Mouse (Mus musculus) limb, embryonic 11.5 days (tissue): ENCODE data around the gene Hemk1. TPM values are rescaled to one million over a fixed set of nuclear protein-coding genes. Genes with fewer than 3 reads are reported as not detected.

ENCODE experiments used
- ATAC-seq: fragments of 200-750 bp; cut with Nextera tagmentation; 2 replicates; pipeline ENCODE4 v1.8.0; 2017; ENCODE audit warnings: low read depth; ENCODE audit not compliant: insufficient number of reproducible peaks, low FRiP score, low TSS enrichment
- DNase-seq: peaks from one replicate; pipeline ENCODE4 v3.0.0-alpha.2; 2015; ENCODE audit warnings: low spot score
- H3K27ac ChIP-seq: fragments of 300-500 bp; sonication (generic); replicated peaks from 2 replicates; pipeline ENCODE4 v1.5.1; 2014; ENCODE audit warnings: low read depth, mild to moderate bottlenecking, low read length
- H3K27me3 ChIP-seq: fragments of 300-500 bp; sonication (generic); 2 replicates; pipeline ENCODE4 v1.6.1; 2014; ENCODE audit warnings: mild to moderate bottlenecking, low read length, mixed read lengths; ENCODE audit not compliant: control insufficient read depth, insufficient read depth
- H3K36me3 ChIP-seq: fragments of 300-500 bp; sonication (generic); 2 replicates; pipeline ENCODE4 v1.6.1; 2014; ENCODE audit warnings: mild to moderate bottlenecking, low read length, moderate library complexity, mixed read lengths; ENCODE audit not compliant: control insufficient read depth, insufficient read depth
- H3K4me1 ChIP-seq: fragments of 300-500 bp; sonication (generic); 2 replicates; pipeline ENCODE4 v1.6.1; 2014; ENCODE audit warnings: low read length, mixed read lengths; ENCODE audit not compliant: control insufficient read depth, insufficient read depth
- H3K4me2 ChIP-seq: fragments of 300-500 bp; sonication (generic); 2 replicates; pipeline ENCODE4 v1.6.1; 2014; ENCODE audit warnings: low read depth, mild to moderate bottlenecking, moderate library complexity; ENCODE audit not compliant: severe bottlenecking
- H3K4me3 ChIP-seq: fragments of 300-500 bp; sonication (generic); 2 replicates; pipeline ENCODE4 v1.5.1; 2014; ENCODE audit warnings: low read depth, low read length
- H3K9ac ChIP-seq: fragments of 300-500 bp; sonication (generic); 2 replicates; pipeline ENCODE4 v1.6.1; 2014; ENCODE audit warnings: mild to moderate bottlenecking, low read length
- H3K9me3 ChIP-seq: fragments of 300-500 bp; sonication (generic); 2 replicates; pipeline ENCODE4 v1.6.1; 2016; ENCODE audit warnings: low read length; ENCODE audit not compliant: control insufficient read depth
- WGBS: fragments of 180-500 bp; shearing (Covaris S2); extraction: QIAGEN DNeasy Blood & Tissue Kit; methylation state at CpG from one replicate; pipeline ENCODE4 v1.1.7; 2014; 5-methylcytosine and 5-hydroxymethylcytosine counted together
- polyA plus RNA-seq: library from polyadenylated mRNA; unstranded; fragments of >200 nt; fragmentation: Nextera tagmentation; extraction: Ambion mirVana; gene quantifications from 2 replicates; pipeline ENCODE4 v1.2.1, GENCODE M21; 2014

Hemk1 gene
- polyA plus RNA-seq, 1 experiment from 2014 or later: 10.0 TPM

DNA sequence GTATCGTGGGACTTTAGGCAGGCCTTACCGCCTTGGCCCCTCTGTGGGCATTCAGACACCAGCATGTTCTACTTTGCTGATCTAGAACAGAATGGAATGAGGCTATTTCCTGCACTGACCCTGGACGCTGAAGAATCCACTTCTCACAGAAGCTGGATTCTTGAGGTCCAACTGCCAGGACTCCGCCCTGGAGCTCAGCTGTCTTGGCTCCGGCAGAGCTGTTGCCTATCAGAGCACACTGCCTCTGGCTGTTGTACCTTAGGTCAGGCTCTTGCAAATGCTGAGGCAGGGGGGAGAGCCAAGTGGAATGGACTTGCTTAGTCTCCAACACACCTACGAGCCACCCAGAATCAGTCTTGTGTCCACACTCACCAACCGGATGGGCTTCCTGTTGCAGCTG, 12.2 kb downstream of the Hemk1 start:
- H3K4me1 ChIP-seq: no peaks in the 10 kb centered on the region
- no peak overlapping the region for H3K4me2 ChIP-seq
- no peak overlapping the region for H3K4me3 ChIP-seq
- H3K9ac ChIP-seq: no peak overlapping the region
- ATAC-seq (no peak), DNase-seq (no peak)
- no peaks in the 10 kb centered on the region for H3K27me3 ChIP-seq
- 90% methylated on average over 7 of the region's 7 CpGs for WGBS
- H3K9me3 ChIP-seq: no peaks in the 10 kb centered on the region
- no peak overlapping the region for H3K27ac ChIP-seq
- no peaks in the 10 kb centered on the region for H3K36me3 ChIP-seq

DNA sequence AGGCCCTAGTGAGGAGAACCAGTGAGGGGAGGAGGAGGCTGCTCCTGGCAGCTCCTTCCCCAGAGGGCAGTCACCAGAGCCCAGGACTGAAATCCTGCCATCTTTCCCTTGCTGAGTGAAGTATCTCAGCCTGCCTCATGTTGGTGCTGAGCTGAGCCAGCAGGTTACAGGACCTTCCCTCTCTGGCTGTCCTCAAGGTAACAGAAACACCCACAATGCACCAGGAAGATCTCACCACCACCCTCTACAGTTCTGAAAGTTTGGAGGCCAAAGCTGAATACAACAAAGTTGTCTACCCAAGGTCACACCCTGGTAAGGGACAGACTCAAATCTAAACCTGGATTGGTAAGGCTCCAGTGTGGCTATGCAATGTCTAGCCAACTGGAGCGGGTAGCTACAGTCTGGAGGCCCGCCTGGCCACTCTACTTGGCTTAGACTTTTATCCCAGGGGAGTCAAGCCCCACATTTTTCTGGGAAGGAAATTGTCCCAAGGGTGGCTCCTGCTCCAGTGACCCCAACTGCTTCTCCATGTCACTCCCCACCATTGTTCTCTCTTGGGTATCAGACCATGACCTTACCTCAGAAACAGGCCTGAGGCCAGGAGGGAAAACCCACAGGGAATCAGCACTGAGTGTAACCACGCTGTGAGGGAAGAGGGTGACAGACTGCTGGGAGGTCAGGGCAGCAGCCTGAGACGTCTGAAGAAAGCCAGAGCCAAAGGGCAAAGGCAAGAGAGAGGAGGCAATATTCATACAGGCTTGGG, 13.2 kb downstream of the Hemk1 start:
- H3K9ac ChIP-seq: no peak overlapping the region
- no peaks in the 10 kb centered on the region for H3K27me3 ChIP-seq
- DNase-seq (no peak), ATAC-seq (no peak)
- no peaks in the 10 kb centered on the region for H3K9me3 ChIP-seq
- no peak overlapping the region for H3K27ac ChIP-seq
- no peaks in the 10 kb centered on the region for H3K36me3 ChIP-seq
- WGBS: 64% methylated on average over 4 of the region's 4 CpGs
- no peak overlapping the region for H3K4me3 ChIP-seq
- no peak overlapping the region for H3K4me2 ChIP-seq
- no peaks in the 10 kb centered on the region for H3K4me1 ChIP-seq

- Histone ChIP-seq H3K9ac (no peak overlapping the region), H3K36me3 (no peaks in the 10 kb centered on the region), H3K27ac (no peak overlapping the region), H3K27me3 (no peaks in the 10 kb centered on the region), H3K4me2 (no peak overlapping the region), H3K4me1 (no peaks in the 10 kb centered on the region), H3K9me3 (no peaks in the 10 kb centered on the region), H3K4me3 (no peak overlapping the region)
- no peak for ATAC-seq
- WGBS: 82% methylated on average over 6 of the region's 6 CpGs
- DNase-seq: no peak
Observed at GRCm38 (mm10) chr9:107323558-107323957, 14.6 kb downstream of the Hemk1 start.

GRCm38 (mm10) chr9:107322461-107323050, 15.6 kb downstream of the Hemk1 start:
- Histone ChIP-seq H3K9me3 (no peaks in the 10 kb centered on the region), H3K36me3 (no peaks in the 10 kb centered on the region), H3K4me2 (no peak overlapping the region), H3K27me3 (no peaks in the 10 kb centered on the region), H3K4me3 (no peak overlapping the region), H3K4me1 (no peaks in the 10 kb centered on the region), H3K9ac (no peak overlapping the region), H3K27ac (no peak overlapping the region)
- ATAC-seq (no peak), DNase-seq (no peak)
- WGBS: 79% methylated on average over 8 of the region's 8 CpGs

GRCm38 (mm10) chr9:107315791-107316190, 22.4 kb downstream of the Hemk1 start:
- Histone ChIP-seq H3K9ac (no peak overlapping the region), H3K36me3 (no peaks in the 10 kb centered on the region), H3K9me3 (no peaks in the 10 kb centered on the region), H3K27ac (no peak overlapping the region), H3K4me3 (no peak overlapping the region), H3K27me3 (no peaks in the 10 kb centered on the region), H3K4me1 (no peaks in the 10 kb centered on the region), H3K4me2 (no peak overlapping the region)
- DNase-seq: no peak
- 87% methylated on average over 2 of the region's 2 CpGs for WGBS
- ATAC-seq: no peak

GRCm38 (mm10) chr9:107313926-107314325, 24.2 kb downstream of the Hemk1 start:
- no peak overlapping the region for H3K27ac ChIP-seq
- DNase-seq: no peak
- no peaks in the 10 kb centered on the region for H3K36me3 ChIP-seq
- no peak overlapping the region for H3K9ac ChIP-seq
- 80% methylated on average over 3 of the region's 3 CpGs for WGBS
- no peaks in the 10 kb centered on the region for H3K9me3 ChIP-seq
- H3K4me3 ChIP-seq: no peak overlapping the region
- H3K4me1 ChIP-seq: no peaks in the 10 kb centered on the region
- no peak overlapping the region for H3K4me2 ChIP-seq
- ATAC-seq: no peak
- no peaks in the 10 kb centered on the region for H3K27me3 ChIP-seq

GRCm38 (mm10) chr9:107312811-107313584, 25.2 kb downstream of the Hemk1 start:
- H3K9ac ChIP-seq: no peak overlapping the region
- no peaks in the 10 kb centered on the region for H3K9me3 ChIP-seq
- no peak overlapping the region for H3K27ac ChIP-seq
- no peaks in the 10 kb centered on the region for H3K4me1 ChIP-seq
- no peaks in the 10 kb centered on the region for H3K36me3 ChIP-seq
- H3K27me3 ChIP-seq: no peaks in the 10 kb centered on the region
- DNase-seq (no peak), ATAC-seq (no peak)
- H3K4me2 ChIP-seq: no peak overlapping the region; the same call in 1 of the 2 replicates
- no peak overlapping the region for H3K4me3 ChIP-seq
- WGBS: 68% methylated on average over 10 of the region's 10 CpGs

- Histone ChIP-seq H3K4me1 (no peaks in the 10 kb centered on the region), H3K4me3 (no peak overlapping the region), H3K36me3 (no peaks in the 10 kb centered on the region), H3K4me2 (no peak overlapping the region), H3K9me3 (no peaks in the 10 kb centered on the region), H3K27me3 (no peaks in the 10 kb centered on the region), H3K27ac (no peak overlapping the region), H3K9ac (no peak overlapping the region)
- ATAC-seq (no peak), DNase-seq (no peak)
- 76% methylated on average over 5 of the region's 5 CpGs for WGBS
Observed at GRCm38 (mm10) chr9:107309600-107309999, 28.6 kb downstream of the Hemk1 start.
